Mouse (Mus musculus): ENCODE measurements at regions not wholly inside any gene's neighbourhood (a gene's known extent, or its start where the extent isn't known, plus 50 kb on each side); places are given as distances from the start of the nearest gene placed in this dataset.

GRCm38 (mm10) chr12:12882931-12883553, 58.7 kb downstream of the Mycn start:
- no peak for DNase-seq (ENCODE audit: low spot score in 2 of 2)

GRCm38 (mm10) chr12:12878031-12878430, 63.7 kb downstream of the Mycn start:
- no peak for DNase-seq (ENCODE audit: low spot score in 2 of 2)

GRCm38 (mm10) chr12:12877539-12877938, 64.2 kb downstream of the Mycn start:
- DNase-seq (ENCODE audit: low spot score in 2 of 2): no peak

- no peak for DNase-seq (ENCODE audit: low spot score in 2 of 2)
Observed at GRCm38 (mm10) chr12:12875976-12876745, 65.6 kb downstream of the Mycn start.

- no peak for DNase-seq (ENCODE audit: low spot score in 2 of 2)
Observed at GRCm38 (mm10) chr12:12873551-12873950, 68.2 kb downstream of the Mycn start.

- no peak for DNase-seq (ENCODE audit: low spot score in 2 of 2)
Observed at GRCm38 (mm10) chr12:12872974-12873373, 68.7 kb downstream of the Mycn start.

GRCm38 (mm10) chr12:12871272-12871671, 70.4 kb downstream of the Mycn start:
- no peak for DNase-seq (ENCODE audit: low spot score in 2 of 2)

GRCm38 (mm10) chr12:12866590-12866989, 75.1 kb downstream of the Mycn start:
- DNase-seq (ENCODE audit: low spot score in 2 of 2): no peak

GRCm38 (mm10) chr12:12850681-12851080, 91.0 kb downstream of the Mycn start:
- no peak for DNase-seq (ENCODE audit: low spot score in 2 of 2)

GRCm38 (mm10) chr12:12846716-12847115, 95.0 kb downstream of the Mycn start:
- DNase-seq (ENCODE audit: low spot score in 2 of 2): no peak

GRCm38 (mm10) chr12:12842247-12842957, 99.3 kb downstream of the Mycn start:
- DNase-seq (ENCODE audit: low spot score in 2 of 2): no peak

GRCm38 (mm10) chr12:12841385-12842238, 100.1 kb downstream of the Mycn start:
- no peak for DNase-seq (ENCODE audit: low spot score in 2 of 2)

- no peak for DNase-seq (ENCODE audit: low spot score in 2 of 2)
Observed at GRCm38 (mm10) chr12:12840661-12841384, 100.9 kb downstream of the Mycn start.

- DNase-seq (ENCODE audit: low spot score in 2 of 2): no peak
Observed at GRCm38 (mm10) chr12:12837775-12838174, 103.9 kb downstream of the Mycn start.

- DNase-seq (ENCODE audit: low spot score in 2 of 2): no peak
Observed at GRCm38 (mm10) chr12:12827821-12828641, 113.7 kb downstream of the Mycn start.

GRCm38 (mm10) chr12:12827379-12827778, 114.3 kb downstream of the Mycn start:
- DNase-seq (ENCODE audit: low spot score in 2 of 2): no peak

GRCm38 (mm10) chr12:12826431-12826830, 115.3 kb downstream of the Mycn start:
- DNase-seq (ENCODE audit: low spot score in 2 of 2): no peak

- no peak for DNase-seq (ENCODE audit: low spot score in 2 of 2)
Observed at GRCm38 (mm10) chr12:12825842-12826241, 115.9 kb downstream of the Mycn start.

- no peak for DNase-seq (ENCODE audit: low spot score in 2 of 2)
Observed at GRCm38 (mm10) chr12:12821473-12821872, 120.2 kb downstream of the Mycn start.

GRCm38 (mm10) chr12:12820668-12821351, 120.9 kb downstream of the Mycn start:
- DNase-seq (ENCODE audit: low spot score in 2 of 2): no peak

All from urinary bladder, postnatal 36 days (tissue).